Mouse (Mus musculus): ENCODE results near the gene 1700018B08Rik.

Gene 1700018B08Rik

GRCm38 (mm10) chr8:121544276-121544785, at the start of gene 1700018B08Rik:
Gene 1700018B08Rik, minus strand, starts transcription at chr8:121544320.
- DNase-seq (ENCODE audit: low spot score in 2 of 2) = no peak

- no peak for DNase-seq (ENCODE audit: low spot score in 2 of 2)
These were observed 49.2 kb upstream of the 1700018B08Rik start for GRCm38 (mm10) chr8:121593293-121593692.

GRCm38 (mm10) chr8:121591178-121592066, 47.3 kb upstream of the 1700018B08Rik start:
- DNase-seq (ENCODE audit: low spot score in 2 of 2) = no peak

- peak; percentile 96 for DNase-seq (ENCODE audit: low spot score in 2 of 2)
These were observed 46.4 kb upstream of the 1700018B08Rik start, which contains the start of gene Map1lc3b for GRCm38 (mm10) chr8:121590203-121591177. Gene Map1lc3b, plus strand, starts transcription at chr8:121590361.

GRCm38 (mm10) chr8:121589205-121589726, 45.1 kb upstream of the 1700018B08Rik start:
- DNase-seq (ENCODE audit: low spot score in 2 of 2) = no peak

- no peak for DNase-seq (ENCODE audit: low spot score in 2 of 2)
These were observed 44.6 kb upstream of the 1700018B08Rik start for GRCm38 (mm10) chr8:121588750-121589149.

- peak; percentile 100 for DNase-seq (ENCODE audit: low spot score in 2 of 2)
These were observed 41.2 kb upstream of the 1700018B08Rik start for GRCm38 (mm10) chr8:121585159-121585825.

GRCm38 (mm10) chr8:121584730-121585129, 40.6 kb upstream of the 1700018B08Rik start:
- no peak for DNase-seq (ENCODE audit: low spot score in 2 of 2)

GRCm38 (mm10) chr8:121583653-121584052, 39.5 kb upstream of the 1700018B08Rik start:
- DNase-seq (ENCODE audit: low spot score in 2 of 2) = no peak

- no peak for DNase-seq (ENCODE audit: low spot score in 2 of 2)
These were observed 36.3 kb upstream of the 1700018B08Rik start for GRCm38 (mm10) chr8:121580465-121580864.

GRCm38 (mm10) chr8:121578676-121579451, 34.7 kb upstream of the 1700018B08Rik start, which contains the start of gene Fbxo31:
Gene Fbxo31, minus strand, starts transcription at chr8:121578806.
- DNase-seq (ENCODE audit: low spot score in 2 of 2) = peak; percentile 90

- no peak for DNase-seq (ENCODE audit: low spot score in 2 of 2)
These were observed 33.9 kb upstream of the 1700018B08Rik start for GRCm38 (mm10) chr8:121577751-121578675.

- no peak for DNase-seq (ENCODE audit: low spot score in 2 of 2)
These were observed 31.5 kb upstream of the 1700018B08Rik start for GRCm38 (mm10) chr8:121575661-121576060.

GRCm38 (mm10) chr8:121573275-121573674, 29.2 kb upstream of the 1700018B08Rik start:
- no peak for DNase-seq (ENCODE audit: low spot score in 2 of 2)

GRCm38 (mm10) chr8:121572121-121572520, 28.0 kb upstream of the 1700018B08Rik start:
- no peak for DNase-seq (ENCODE audit: low spot score in 2 of 2)

GRCm38 (mm10) chr8:121570801-121571200, 26.7 kb upstream of the 1700018B08Rik start:
- DNase-seq (ENCODE audit: low spot score in 2 of 2) = no peak

GRCm38 (mm10) chr8:121570335-121570734, 26.2 kb upstream of the 1700018B08Rik start:
- no peak for DNase-seq (ENCODE audit: low spot score in 2 of 2)

- DNase-seq (ENCODE audit: low spot score in 2 of 2) = no peak
These were observed 24.2 kb upstream of the 1700018B08Rik start for GRCm38 (mm10) chr8:121568321-121568720.

- DNase-seq (ENCODE audit: low spot score in 2 of 2) = no peak
These were observed 19.6 kb upstream of the 1700018B08Rik start for GRCm38 (mm10) chr8:121563701-121564100.
